15 mouse cellular contexts compared by ENCODE assay signal in genomic region chr3:60582620-60583019, GRCm38 (mm10).
A peak's percentile ranks its signal among the peaks of the same experiment; 100 is the strongest.
DNase-seq lines count a peak whose midpoint lies in the region; ATAC-seq and TF ChIP-seq lines count a peak whose summit lies in the region.
"Had no signal": no experiment of that assay in that cellular context is flagged by ENCODE, and none has a peak within 500 bp of the region (broad histone marks: within the 10 kb centered on the region; RNA-seq: fewer than 3 reads in every experiment).

No protein-coding gene starts in this region.

- H3K4me3 ChIP-seq in heart, embryonic 13.5 days, result no peak overlapping the region
- no peak overlapping the region for H3K4me3 ChIP-seq in layer of hippocampus, adult 2 months
- no peak overlapping the region for H3K4me3 ChIP-seq in brown adipose tissue, adult 24 weeks (ENCODE audit: insufficient read depth, low read depth, low read length)
- no peak overlapping the region for H3K4me3 ChIP-seq in macrophage (ENCODE audit: inconsistent target)
- H3K4me3 ChIP-seq: forebrain, embryonic 13.5 days; lung, embryonic 15.5 days had no signal

- TF ChIP-seq CTCF in layer of hippocampus, adult 2 months (conservative IDR thresholded peaks at IDR 0.05), result no peak

- no peak overlapping the region for H3K4me2 ChIP-seq in heart, embryonic 13.5 days
- H3K4me2 ChIP-seq: forebrain, embryonic 13.5 days; heart, embryonic 11.5 days; lung, embryonic 15.5 days had no signal

- ATAC-seq in heart, embryonic 13.5 days (ENCODE audit: extremely low read depth, insufficient number of reproducible peaks, low FRiP score, low TSS enrichment), result no peak
- no peak for ATAC-seq in frontal cortex, adult (ENCODE audit: low TSS enrichment)
- ATAC-seq: forebrain, embryonic 13.5 days; intestine, postnatal 0 days had no signal

- H3K9ac ChIP-seq in heart, embryonic 13.5 days, result 0 out of 2 replicates have a peak overlapping the region, but pooled peaks have one; percentile 33
- H3K9ac ChIP-seq: forebrain, embryonic 13.5 days; lung, embryonic 15.5 days had no signal

- H3K4me1 ChIP-seq in heart, embryonic 13.5 days, result peaks cover 59% of the 10 kb centered on the region
- peaks cover 26% of the 10 kb centered on the region for H3K4me1 ChIP-seq in brown adipose tissue, adult 24 weeks (ENCODE audit: control insufficient read depth, insufficient read depth, insufficient read length, low read length)

- H3K79me2 ChIP-seq in macrophage (ENCODE audit: inconsistent target), result peaks cover 100% of the 10 kb centered on the region

- H3K36me3 ChIP-seq in heart, embryonic 13.5 days, result no peaks in the 10 kb centered on the region
- no peaks in the 10 kb centered on the region for H3K36me3 ChIP-seq in macrophage (ENCODE audit: inconsistent target)
- H3K36me3 ChIP-seq: lung, embryonic 15.5 days had no signal

- no peak overlapping the region for H3K27ac ChIP-seq in heart, embryonic 13.5 days (replicated peaks)
- peak overlapping the region; percentile 49 for H3K27ac ChIP-seq in layer of hippocampus, adult 2 months
- peak overlapping the region; percentile 38 for H3K27ac ChIP-seq in brown adipose tissue, adult 24 weeks (replicated peaks; ENCODE audit: low read depth, low read length)
- H3K27ac ChIP-seq in macrophage, result peak overlapping the region; percentile 2; the same call in 1 of the 2 replicates
- H3K27ac ChIP-seq: forebrain, embryonic 13.5 days had no signal

- H3K9me3 ChIP-seq in heart, embryonic 13.5 days, result no peaks in the 10 kb centered on the region
- H3K9me3 ChIP-seq: forebrain, embryonic 13.5 days; lung, embryonic 15.5 days had no signal

- WGBS in heart, embryonic 13.5 days, result 87% methylated on average over 1 of the region's 1 CpGs
- WGBS in macrophage (ENCODE audit: missing documents), result 89% methylated on average over 1 of the region's 1 CpGs

- H3K27me3 ChIP-seq in heart, embryonic 13.5 days (replicated peaks), result no peaks in the 10 kb centered on the region
- H3K27me3 ChIP-seq: forebrain, embryonic 13.5 days; lung, embryonic 15.5 days had no signal

- DNase-seq in heart, adult 11 months, result no peak
- no peak for DNase-seq in layer of hippocampus, adult 2 months (ENCODE audit: low spot score in 2 of 2)
- DNase-seq in layer of hippocampus, adult 9-10 months (ENCODE audit: low spot score), result no peak
- DNase-seq in frontal cortex, postnatal 10 days (ENCODE audit: low spot score in 2 of 2), result no peak
- DNase-seq: cerebellum, adult 11 months; liver; right cerebral cortex, postnatal 14 days had no signal
